ENCODE assay signal across 16 mouse cellular contexts in genomic region chr11:87036180-87036579, GRCm38 (mm10). TPM values are rescaled to one million over a fixed set of nuclear protein-coding genes. Genes with fewer than 3 reads are reported as not detected.
A peak's percentile ranks its signal among the peaks of the same experiment; 100 is the strongest.
DNase-seq lines count a peak whose midpoint lies in the region; ATAC-seq lines count a peak whose summit lies in the region.
"Had no signal": no experiment of that assay in that cellular context is flagged by ENCODE, and none has a peak within 500 bp of the region (broad histone marks: within the 10 kb centered on the region; RNA-seq: fewer than 3 reads in every experiment).

No protein-coding gene starts in this region.

- H3K4me3 ChIP-seq in liver, embryonic 11.5 days (ENCODE audit: low read depth, low read length): no peak overlapping the region
- H3K4me3 ChIP-seq: erythroblast, embryonic 14.5 days; heart, embryonic 10.5 days; midbrain, embryonic 12.5 days had no signal

- 53% methylated on average over 4 of the region's 4 CpGs for WGBS in liver, embryonic 11.5 days

- no peak overlapping the region for H3K27ac ChIP-seq in liver, embryonic 11.5 days (ENCODE audit: low read depth, low read length)
- H3K27ac ChIP-seq: heart, embryonic 10.5 days; midbrain, embryonic 12.5 days had no signal

- H3K4me1 ChIP-seq in liver, embryonic 11.5 days (replicated peaks; ENCODE audit: control insufficient read depth, insufficient read depth, low read length): no peaks in the 10 kb centered on the region
- H3K4me1 ChIP-seq: heart, embryonic 10.5 days; midbrain, embryonic 12.5 days had no signal

- ATAC-seq in liver, embryonic 11.5 days (replicated peaks; ENCODE audit: low FRiP score): no peak

- no peaks in the 10 kb centered on the region for H3K27me3 ChIP-seq in liver, embryonic 11.5 days (replicated peaks; ENCODE audit: control insufficient read depth, insufficient read depth, low read length)
- H3K27me3 ChIP-seq: midbrain, embryonic 12.5 days had no signal

- H3K9ac ChIP-seq in liver, embryonic 11.5 days (ENCODE audit: low read depth, low read length): no peak overlapping the region
- H3K9ac ChIP-seq: midbrain, embryonic 12.5 days had no signal

- H3K4me2 ChIP-seq in liver, embryonic 11.5 days: no peak overlapping the region
- H3K4me2 ChIP-seq: midbrain, embryonic 12.5 days had no signal

- no peaks in the 10 kb centered on the region for H3K9me3 ChIP-seq in liver, embryonic 11.5 days (ENCODE audit: control insufficient read depth, low read length)
- H3K9me3 ChIP-seq: heart, embryonic 10.5 days; midbrain, embryonic 12.5 days had no signal

- DNase-seq in embryo, embryonic 10 days (ENCODE audit: low spot score): peak; percentile 17
- no peak for DNase-seq in embryo, embryonic 11 days
- DNase-seq in liver (peak; percentile 38), A20 (ENCODE audit: low read depth, low spot score) (peak; percentile 51), ZHBTc4 (ENCODE audit: low read depth, low spot score) (peak; percentile 66)
- no peak for DNase-seq in liver, embryonic 11.5 days (ENCODE audit: low spot score)
- DNase-seq in cerebellum, adult 11-12 months: no peak
- DNase-seq in left cerebral cortex, postnatal 14 days (ENCODE audit: low spot score in 2 of 2): no peak
- DNase-seq: cerebellum, adult 18-20 months; heart, postnatal 4 days; kidney, postnatal 4 days; lung, adult 18-20 months; spleen, adult 18-20 months had no signal

- no peaks in the 10 kb centered on the region for H3K36me3 ChIP-seq in liver, embryonic 11.5 days (ENCODE audit: control insufficient read depth, insufficient read depth, low read length)

- intact Hi-C loops in left cerebral cortex, postnatal 14 days (cut with DNase I): no loop called here

RNA-seq across cellular contexts. Expression of gene Gdpd1, which starts 37.7 kb away (rescaled TPM):
- polyA plus RNA-seq in liver, embryonic 11.5 days (2014; fragmentation: Nextera tagmentation; extraction: Ambion mirVana): 12.0 and 12.5 TPM in 2 replicates
- total RNA-seq in left cerebral cortex, postnatal 14 days (2021): 10 to 100 TPM; 49.0 to 49.9 TPM

RNA-seq across cellular contexts. Expression of gene Ypel2, which starts 42.7 kb away (rescaled TPM):
- 2.9 and 3.1 TPM in 2 replicates for polyA plus RNA-seq in liver, embryonic 11.5 days (2014; fragmentation: Nextera tagmentation; extraction: Ambion mirVana)
- 10 to 100 TPM; 37.9 to 41.1 TPM for total RNA-seq in left cerebral cortex, postnatal 14 days (2021)

RNA-seq across cellular contexts. Expression of gene Smg8, which starts 50.4 kb away (rescaled TPM):
- 20.8 and 24.5 TPM in 2 replicates for polyA plus RNA-seq in liver, embryonic 11.5 days (2014; fragmentation: Nextera tagmentation; extraction: Ambion mirVana)
- total RNA-seq in left cerebral cortex, postnatal 14 days (2021): 10 to 100 TPM; 14.6 to 15.0 TPM

Comparison
In these comparisons a context has a peak if more than half of its experiments do, and no peak if none do; other contexts are left out.
1. DNase-seq: peak in embryo, embryonic 10 days (single experiment), liver (single experiment), A20 (single experiment) and ZHBTc4 (single experiment); none in embryo, embryonic 11 days (single experiment), liver, embryonic 11.5 days (single experiment), cerebellum, adult 11-12 months (single experiment) and left cerebral cortex, postnatal 14 days (0 of 2).